Mouse (Mus musculus) kidney, postnatal 0 days (tissue): Measurements from ENCODE around the gene Lrrc42. TPM values are rescaled to one million over a fixed set of nuclear protein-coding genes. Genes with fewer than 3 reads are reported as not detected.
A peak's percentile ranks its signal among the peaks of the same experiment; 100 is the strongest.

Experiments used
- ATAC-seq: fragments of 200-750 bp; cut with Nextera tagmentation; replicated peaks from 2 replicates; pipeline ENCODE4 v1.8.0; 2017; ENCODE audit warnings: low read depth, moderate number of reproducible peaks, moderate TSS enrichment, moderate library complexity; ENCODE audit not compliant: low FRiP score
- DNase-seq: peaks from one replicate; pipeline ENCODE4 v3.0.0-alpha.2; 2016; ENCODE audit warnings: low spot score
- H3K27ac ChIP-seq: fragments of 300-500 bp; sonication (generic); 2 replicates; pipeline ENCODE4 v1.5.1; 2014; ENCODE audit warnings: mild to moderate bottlenecking
- H3K27me3 ChIP-seq: fragments of 300-500 bp; sonication (generic); 2 replicates; pipeline ENCODE4 v1.6.1; 2014; ENCODE audit warnings: low read length, mixed read lengths; ENCODE audit not compliant: insufficient read depth
- H3K36me3 ChIP-seq: fragments of 300-500 bp; sonication (generic); 2 replicates; pipeline ENCODE4 v1.6.1; 2014; ENCODE audit warnings: low read length, mixed read lengths; ENCODE audit not compliant: insufficient read depth
- H3K4me1 ChIP-seq: fragments of 300-500 bp; sonication (generic); replicated peaks from 2 replicates; pipeline ENCODE4 v1.6.1; 2014; ENCODE audit warnings: antibody characterized with exemption, low read length, mixed read lengths; ENCODE audit not compliant: insufficient read depth
- H3K4me2 ChIP-seq: fragments of 300-500 bp; sonication (generic); 2 replicates; pipeline ENCODE4 v1.6.1; 2014; ENCODE audit warnings: mild to moderate bottlenecking, low read length, moderate library complexity, mixed read lengths
- H3K4me3 ChIP-seq: fragments of 300-500 bp; sonication (generic); replicated peaks from 2 replicates; pipeline ENCODE4 v1.5.1; 2014; ENCODE audit warnings: low read depth, low read length
- H3K9ac ChIP-seq: fragments of 300-500 bp; sonication (generic); 2 replicates; pipeline ENCODE4 v1.6.1; 2014; ENCODE audit warnings: low read depth, low read length
- H3K9me3 ChIP-seq: fragments of 300-500 bp; sonication (generic); replicated peaks from 2 replicates; pipeline ENCODE4 v1.6.1; 2016; ENCODE audit warnings: low read length, inconsistent platforms, mixed read lengths
- CTCF ChIP-seq: IDR thresholded peaks from 2 replicates; pipeline ENCODE4 v1.5.1; 2016; ENCODE audit warnings: antibody characterized with exemption, low read depth, mild to moderate bottlenecking, moderate library complexity
- WGBS: fragments of 180-500 bp; shearing (Covaris S2); extraction: QIAGEN DNeasy Blood & Tissue Kit; methylation state at CpG from one replicate; pipeline ENCODE4 v1.1.7; 2014; 5-methylcytosine and 5-hydroxymethylcytosine counted together
- polyA plus RNA-seq: library from polyadenylated mRNA; unstranded; fragments of >200 nt; fragmentation: Nextera tagmentation; extraction: Ambion mirVana; gene quantifications from 2 replicates; pipeline ENCODE4 v1.2.1, GENCODE M21; 2015

Gene Lrrc42
- polyA plus RNA-seq, 1 experiment from 2014 or later: 72.2 TPM

DNA sequence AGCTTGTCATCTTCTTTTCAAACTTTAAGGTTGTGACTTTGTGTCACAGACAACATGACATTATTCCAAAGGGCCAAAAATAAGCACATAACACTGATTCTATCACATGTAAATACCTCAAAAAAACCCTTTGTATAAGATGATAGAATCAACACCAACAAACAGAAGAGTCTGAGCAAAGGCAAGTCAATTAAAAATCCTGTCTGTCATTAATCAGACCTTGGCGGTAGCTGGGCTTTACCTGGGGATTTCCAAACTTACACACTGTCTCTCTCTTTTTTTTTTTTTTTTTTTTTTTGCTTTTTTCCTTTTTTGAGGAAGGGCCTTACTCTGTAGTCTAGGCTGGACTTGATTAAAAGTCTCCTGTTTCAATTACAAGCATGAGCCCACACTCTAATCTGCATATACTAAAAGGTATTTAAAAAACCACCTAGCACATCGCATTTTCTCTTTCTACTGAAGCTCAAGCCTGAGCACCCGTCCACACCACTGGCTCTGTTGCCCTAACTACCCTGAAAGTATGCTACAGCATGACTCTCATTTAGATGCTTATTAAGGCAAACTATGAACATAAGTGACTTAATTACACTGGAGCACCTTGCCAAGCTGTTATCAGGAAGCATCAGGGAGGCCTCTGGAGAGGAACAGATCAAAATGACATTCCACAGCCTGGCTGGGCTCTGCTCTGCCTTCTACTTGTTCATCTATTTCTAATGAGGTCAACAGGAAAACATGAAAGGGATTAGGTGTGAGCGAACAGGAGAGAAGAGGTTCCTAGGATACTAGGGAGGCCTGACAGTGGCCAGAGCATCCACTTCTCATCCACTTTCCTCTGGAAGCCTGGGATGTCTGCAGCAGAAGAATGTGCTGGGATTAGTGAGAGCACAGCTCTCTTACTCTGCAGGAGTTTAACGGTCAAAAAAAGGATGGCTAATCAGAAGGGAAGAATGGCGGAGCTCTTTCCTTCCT is 9.7 kb downstream of the Lrrc42 start:
- Histone ChIP-seq H3K27ac (no peak overlapping the region), H3K4me3 (no peak overlapping the region), H3K4me1 (peaks cover 20% of the 10 kb centered on the region; the same call in 1 of the 2 replicates), H3K36me3 (peaks cover 15% of the 10 kb centered on the region), H3K9me3 (no peaks in the 10 kb centered on the region), H3K27me3 (no peaks in the 10 kb centered on the region), H3K9ac (no peak overlapping the region), H3K4me2 (no peak overlapping the region)
- TF ChIP-seq CTCF: no peak
- 64% methylated on average over 6 of the region's 6 CpGs for WGBS
- DNase-seq (peak; percentile 6), ATAC-seq (no peak)

DNA sequence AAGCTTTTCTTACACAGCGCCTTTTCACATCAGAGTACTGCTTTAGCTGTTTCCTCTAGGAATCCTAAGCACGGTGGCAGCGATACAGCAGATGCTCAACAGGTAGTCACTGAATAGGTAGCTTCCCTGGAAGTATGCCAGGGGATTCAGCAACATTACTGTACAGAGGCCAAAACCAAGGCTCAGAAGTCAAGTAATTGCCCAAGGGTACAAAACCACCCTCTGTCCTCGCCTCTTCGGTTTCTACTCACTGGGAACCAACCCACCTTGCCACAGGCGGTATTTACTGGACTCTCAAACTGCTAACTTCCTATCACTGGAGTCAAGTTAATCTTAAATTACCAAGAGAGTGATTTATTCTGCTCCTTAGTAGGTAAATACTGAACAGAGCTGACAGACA is 13.1 kb downstream of the Lrrc42 start:
- no peak for DNase-seq
- Histone ChIP-seq H3K9ac (no peak overlapping the region), H3K27me3 (no peaks in the 10 kb centered on the region), H3K36me3 (peaks cover 29% of the 10 kb centered on the region), H3K4me2 (no peak overlapping the region), H3K4me3 (no peak overlapping the region), H3K9me3 (no peaks in the 10 kb centered on the region), H3K27ac (no peak overlapping the region), H3K4me1 (peaks cover 7% of the 10 kb centered on the region; the same call in 1 of the 2 replicates)
- no peak for TF ChIP-seq CTCF
- ATAC-seq: no peak
- 93% methylated on average over 6 of the region's 6 CpGs for WGBS

DNA sequence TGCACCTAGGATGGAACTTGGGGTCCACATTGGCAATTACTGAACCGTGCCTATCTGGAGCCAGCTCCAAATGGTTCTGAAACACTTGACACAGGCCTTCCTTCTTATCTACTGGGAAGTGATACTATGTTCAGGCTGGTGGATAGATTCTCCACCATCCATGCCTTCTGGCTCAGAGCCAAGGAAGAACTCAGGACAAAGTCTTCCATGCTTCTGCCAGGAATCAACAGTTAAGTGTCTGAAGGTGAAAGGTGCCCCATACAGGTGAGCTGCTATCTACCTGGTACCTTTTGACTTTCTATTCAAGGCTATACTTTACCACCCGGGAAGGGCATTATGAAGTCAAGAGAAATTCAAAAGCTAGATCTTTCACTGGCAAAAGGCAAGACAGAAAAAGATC is 15.1 kb downstream of the Lrrc42 start:
- TF ChIP-seq CTCF: no peak
- Histone ChIP-seq H3K36me3 (peaks cover 47% of the 10 kb centered on the region), H3K27ac (no peak overlapping the region), H3K9me3 (no peaks in the 10 kb centered on the region), H3K4me2 (no peak overlapping the region), H3K4me1 (no peaks in the 10 kb centered on the region), H3K27me3 (no peaks in the 10 kb centered on the region), H3K9ac (no peak overlapping the region), H3K4me3 (no peak overlapping the region)
- ATAC-seq: no peak
- no peak for DNase-seq
- 93% methylated on average over 2 of the region's 2 CpGs for WGBS

DNA sequence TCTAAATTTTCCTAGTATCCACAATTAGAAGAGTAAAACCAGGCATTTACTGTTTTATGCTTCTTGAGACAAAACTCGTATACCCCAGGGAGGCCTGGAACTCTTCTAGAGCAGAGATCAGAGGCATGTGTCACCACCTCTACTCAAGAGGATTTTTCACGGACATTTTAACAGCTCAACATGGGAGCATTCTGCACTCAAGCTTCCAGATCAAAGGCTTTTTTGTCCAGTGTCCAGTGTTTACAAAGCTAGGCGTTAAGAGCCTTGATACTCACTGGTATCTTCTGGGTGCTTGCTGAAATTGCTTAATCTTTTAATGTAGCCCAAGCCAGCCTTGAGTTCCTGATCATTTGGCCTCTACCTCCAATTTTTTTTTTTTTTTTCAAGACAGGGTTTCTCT is 21.1 kb downstream of the Lrrc42 start:
- H3K4me2 ChIP-seq: no peak overlapping the region
- no peaks in the 10 kb centered on the region for H3K4me1 ChIP-seq
- no peak for ATAC-seq
- H3K27me3 ChIP-seq: no peaks in the 10 kb centered on the region
- H3K4me3 ChIP-seq: no peak overlapping the region
- H3K27ac ChIP-seq: no peak overlapping the region
- H3K36me3 ChIP-seq: peaks cover 37% of the 10 kb centered on the region
- H3K9me3 ChIP-seq: no peaks in the 10 kb centered on the region
- 53% methylated on average over 3 of the region's 3 CpGs for WGBS
- no peak for TF ChIP-seq CTCF
- no peak for DNase-seq
- H3K9ac ChIP-seq: no peak overlapping the region

DNA sequence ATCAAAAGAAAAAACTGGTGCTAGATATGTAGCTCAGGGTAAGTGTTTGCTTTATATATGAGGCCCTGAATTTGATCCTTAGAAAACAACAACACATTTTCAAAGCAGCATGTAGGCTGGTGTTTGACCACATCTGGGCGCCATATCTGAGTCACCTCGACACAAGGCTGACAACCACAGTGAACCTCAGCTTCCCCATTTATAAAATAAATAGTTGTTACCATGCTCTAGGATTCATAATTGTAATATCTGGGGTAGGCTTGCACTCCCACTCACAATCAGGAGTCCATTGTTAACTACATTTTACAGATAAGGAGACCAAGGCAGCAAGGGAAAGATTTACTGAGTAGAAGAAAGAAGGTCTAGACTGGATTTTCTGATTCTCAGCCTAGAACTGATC is 27.0 kb downstream of the Lrrc42 start:
- H3K4me2 ChIP-seq: no peak overlapping the region
- H3K4me1 ChIP-seq: no peaks in the 10 kb centered on the region
- H3K27ac ChIP-seq: no peak overlapping the region
- no peaks in the 10 kb centered on the region for H3K27me3 ChIP-seq
- no peaks in the 10 kb centered on the region for H3K36me3 ChIP-seq
- ATAC-seq: no peak
- WGBS: 93% methylated on average over 2 of the region's 2 CpGs
- no peaks in the 10 kb centered on the region for H3K9me3 ChIP-seq
- TF ChIP-seq CTCF: no peak
- no peak for DNase-seq
- H3K9ac ChIP-seq: no peak overlapping the region
- no peak overlapping the region for H3K4me3 ChIP-seq

DNA sequence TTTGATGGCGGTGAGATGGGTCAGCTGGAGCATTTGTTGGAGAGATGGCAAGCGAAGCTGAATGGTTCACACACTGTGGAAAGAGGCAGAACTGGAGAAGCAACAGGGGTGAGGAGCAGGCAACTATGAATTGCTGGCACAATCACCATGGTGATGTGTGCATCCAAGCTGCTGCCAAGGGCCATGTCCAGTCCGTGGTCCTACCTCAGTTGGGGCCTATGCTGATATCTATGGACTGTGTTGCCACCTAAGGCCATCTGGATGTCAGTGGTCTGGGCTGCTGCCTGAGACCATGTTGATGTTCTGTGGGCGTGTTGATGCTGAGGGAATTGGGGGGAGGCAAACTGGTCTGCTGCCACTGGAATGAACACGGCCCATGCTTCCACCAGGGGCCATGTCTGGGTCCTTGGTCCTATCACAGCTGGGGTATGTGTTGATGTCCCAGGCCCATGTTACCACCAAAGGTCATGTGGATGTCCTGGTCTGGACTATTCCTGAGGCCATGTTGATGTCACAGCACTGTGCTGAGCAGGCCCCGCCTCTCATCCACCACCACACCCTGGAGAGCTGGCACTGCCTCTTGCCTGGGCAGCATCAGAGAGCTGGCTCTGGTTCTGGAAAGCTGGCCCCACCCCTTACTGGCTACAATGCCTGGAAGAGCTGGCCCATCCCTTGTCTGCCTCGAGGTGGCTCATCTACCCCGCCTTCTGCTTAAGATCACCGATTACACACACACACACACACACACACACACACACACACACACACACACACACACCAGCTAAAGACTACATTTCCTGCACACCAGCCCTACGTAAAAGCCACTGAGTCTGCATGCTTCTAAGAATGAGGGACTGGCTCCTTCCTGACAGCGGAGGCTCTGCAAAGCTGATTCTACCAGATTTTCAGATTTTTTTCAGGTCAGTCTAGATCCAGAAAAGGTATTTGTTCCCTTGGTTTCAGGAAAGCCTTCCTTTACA is 29.8 kb downstream of the Lrrc42 start:
- DNase-seq: no peak
- ATAC-seq: 0 out of 2 replicates have a peak, but pooled peaks have one; percentile 49

More for the DNA sequence above, 29.8 kb downstream of the Lrrc42 start:
- H3K9me3 ChIP-seq: no peaks in the 10 kb centered on the region
- no peak overlapping the region for H3K4me3 ChIP-seq
- no peaks in the 10 kb centered on the region for H3K27me3 ChIP-seq
- H3K27ac ChIP-seq: no peak overlapping the region
- no peak overlapping the region for H3K9ac ChIP-seq
- 77% methylated on average over 11 of the region's 11 CpGs for WGBS
- no peaks in the 10 kb centered on the region for H3K36me3 ChIP-seq
- no peak overlapping the region for H3K4me2 ChIP-seq
- no peak for TF ChIP-seq CTCF
- H3K4me1 ChIP-seq: no peaks in the 10 kb centered on the region
